Mouse (Mus musculus): ENCODE results near the gene Pdlim7. TPM values are rescaled to one million over a fixed set of nuclear protein-coding genes. Genes with fewer than 3 reads are reported as not detected.

Gene Pdlim7
- polyA plus RNA-seq, 1 experiment from 2014 or later: 156 TPM

- WGBS: 6% methylated on average over 24 of the region's 25 CpGs
- peak overlapping the region; percentile 78 for H3K4me3 ChIP-seq
- peak overlapping the region; percentile 83 for H3K9ac ChIP-seq (replicated peaks)
- H3K36me3 ChIP-seq: peaks cover 20% of the 10 kb centered on the region
- peak overlapping the region; percentile 79 for H3K4me2 ChIP-seq (replicated peaks)
- peak overlapping the region; percentile 72; the same call in 1 of the 2 replicates for H3K27ac ChIP-seq (replicated peaks)
- no peaks in the 10 kb centered on the region for H3K9me3 ChIP-seq
- H3K27me3 ChIP-seq: peaks cover 13% of the 10 kb centered on the region; the same call in 1 of the 2 replicates
- ATAC-seq (ENCODE audit: low FRiP score, low read depth): peak; percentile 51
- H3K4me1 ChIP-seq: peaks cover 26% of the 10 kb centered on the region
Measured at GRCm38 (mm10) chr13:55512379-55513031, 971 bp downstream of the Pdlim7 start.

- 27% methylated on average over 5 of the region's 5 CpGs for WGBS
- peak overlapping the region; percentile 79 for H3K4me2 ChIP-seq (replicated peaks)
- H3K36me3 ChIP-seq: peaks cover 30% of the 10 kb centered on the region
- peak overlapping the region; percentile 78; the same call in 1 of the 2 replicates for H3K4me3 ChIP-seq
- 0 out of 2 replicates have a peak overlapping the region, but pooled peaks have one; percentile 26 for H3K9ac ChIP-seq (replicated peaks)
- H3K27ac ChIP-seq (replicated peaks): peak overlapping the region; percentile 74
- H3K4me1 ChIP-seq: peaks cover 26% of the 10 kb centered on the region
- peaks cover 13% of the 10 kb centered on the region; the same call in 1 of the 2 replicates for H3K27me3 ChIP-seq
- ATAC-seq (ENCODE audit: low FRiP score, low read depth): no peak
- no peaks in the 10 kb centered on the region for H3K9me3 ChIP-seq
Measured at GRCm38 (mm10) chr13:55511492-55511861, 2.0 kb downstream of the Pdlim7 start.

- H3K4me3 ChIP-seq: 0 out of 2 replicates have a peak overlapping the region, but pooled peaks have one; percentile 9
Measured at GRCm38 (mm10) chr13:55510668-55511491, 2.6 kb downstream of the Pdlim7 start.

GRCm38 (mm10) chr13:55510332-55510667 is 3.2 kb downstream of the Pdlim7 start:
- H3K4me2 ChIP-seq (replicated peaks): peak overlapping the region; percentile 79
- peak overlapping the region; percentile 52; the same call in 1 of the 2 replicates for H3K27ac ChIP-seq (replicated peaks)
- no peak for ATAC-seq (ENCODE audit: low FRiP score, low read depth)
- peaks cover 26% of the 10 kb centered on the region for H3K4me1 ChIP-seq
- peaks cover 42% of the 10 kb centered on the region for H3K36me3 ChIP-seq
- 0 out of 2 replicates have a peak overlapping the region, but pooled peaks have one; percentile 24 for H3K9ac ChIP-seq (replicated peaks)
- WGBS: 46% methylated on average over 3 of the region's 3 CpGs
- H3K27me3 ChIP-seq: peaks cover 12% of the 10 kb centered on the region; the same call in 1 of the 2 replicates
- 0 out of 2 replicates have a peak overlapping the region, but pooled peaks have one; percentile 9 for H3K4me3 ChIP-seq
- H3K9me3 ChIP-seq: no peaks in the 10 kb centered on the region

More at GRCm38 (mm10) chr13:55510668-55511491, 2.6 kb downstream of the Pdlim7 start:
- Histone ChIP-seq H3K36me3 (peaks cover 36% of the 10 kb centered on the region), H3K4me2 (replicated peaks) (peak overlapping the region; percentile 79), H3K27ac (replicated peaks) (peak overlapping the region; percentile 74), H3K27me3 (peaks cover 13% of the 10 kb centered on the region; the same call in 1 of the 2 replicates), H3K9me3 (no peaks in the 10 kb centered on the region), H3K9ac (replicated peaks) (peak overlapping the region; percentile 26; the same call in 1 of the 2 replicates), H3K4me1 (peaks cover 26% of the 10 kb centered on the region)
- 9% methylated on average over 6 of the region's 6 CpGs for WGBS
- peak; percentile 21; the same call in 1 of the 2 replicates for ATAC-seq (ENCODE audit: low FRiP score, low read depth)

GRCm38 (mm10) chr13:55508531-55508930 is 4.9 kb downstream of the Pdlim7 start:
- 91% methylated on average over 10 of the region's 10 CpGs for WGBS

GRCm38 (mm10) chr13:55507877-55508276 is 5.6 kb downstream of the Pdlim7 start:
- peaks cover 26% of the 10 kb centered on the region for H3K4me1 ChIP-seq
- no peaks in the 10 kb centered on the region for H3K27me3 ChIP-seq
- ATAC-seq (ENCODE audit: low FRiP score, low read depth): no peak
- no peak overlapping the region for H3K4me2 ChIP-seq (replicated peaks)
- H3K4me3 ChIP-seq: no peak overlapping the region
- H3K9me3 ChIP-seq: no peaks in the 10 kb centered on the region
- 58% methylated on average over 11 of the region's 11 CpGs for WGBS
- H3K36me3 ChIP-seq: peaks cover 65% of the 10 kb centered on the region
- H3K9ac ChIP-seq (replicated peaks): no peak overlapping the region
- H3K27ac ChIP-seq (replicated peaks): no peak overlapping the region

More at GRCm38 (mm10) chr13:55508531-55508930, 4.9 kb downstream of the Pdlim7 start:
- H3K27me3 ChIP-seq: no peaks in the 10 kb centered on the region
- H3K4me3 ChIP-seq: no peak overlapping the region
- no peak overlapping the region for H3K27ac ChIP-seq (replicated peaks)
- H3K9me3 ChIP-seq: no peaks in the 10 kb centered on the region
- ATAC-seq (ENCODE audit: low FRiP score, low read depth): no peak
- peaks cover 59% of the 10 kb centered on the region for H3K36me3 ChIP-seq
- no peak overlapping the region for H3K9ac ChIP-seq (replicated peaks)
- H3K4me2 ChIP-seq (replicated peaks): no peak overlapping the region
- peaks cover 26% of the 10 kb centered on the region for H3K4me1 ChIP-seq

- H3K27ac ChIP-seq (replicated peaks): no peak overlapping the region
- WGBS: 91% methylated on average over 10 of the region's 10 CpGs
- no peak for ATAC-seq (ENCODE audit: low FRiP score, low read depth)
- no peaks in the 10 kb centered on the region for H3K27me3 ChIP-seq
- peaks cover 17% of the 10 kb centered on the region for H3K4me1 ChIP-seq
- H3K4me3 ChIP-seq: no peak overlapping the region
- peaks cover 72% of the 10 kb centered on the region for H3K36me3 ChIP-seq
- no peaks in the 10 kb centered on the region for H3K9me3 ChIP-seq
- H3K4me2 ChIP-seq (replicated peaks): no peak overlapping the region
- no peak overlapping the region for H3K9ac ChIP-seq (replicated peaks)
Measured at GRCm38 (mm10) chr13:55506697-55507096, 6.8 kb downstream of the Pdlim7 start.

GRCm38 (mm10) chr13:55505810-55506209 is 7.7 kb downstream of the Pdlim7 start:
- WGBS: 93% methylated on average over 9 of the region's 9 CpGs
- H3K36me3 ChIP-seq: peaks cover 72% of the 10 kb centered on the region
- H3K27ac ChIP-seq (replicated peaks): no peak overlapping the region
- H3K9ac ChIP-seq (replicated peaks): no peak overlapping the region
- no peaks in the 10 kb centered on the region for H3K27me3 ChIP-seq
- no peaks in the 10 kb centered on the region for H3K9me3 ChIP-seq
- H3K4me2 ChIP-seq (replicated peaks): no peak overlapping the region
- H3K4me1 ChIP-seq: peaks cover 8% of the 10 kb centered on the region
- no peak for ATAC-seq (ENCODE audit: low FRiP score, low read depth)
- H3K4me3 ChIP-seq: no peak overlapping the region

GRCm38 (mm10) chr13:55504390-55504789 is 9.1 kb downstream of the Pdlim7 start:
- WGBS: 87% methylated on average over 5 of the region's 5 CpGs

GRCm38 (mm10) chr13:55502405-55502804 is 11.1 kb downstream of the Pdlim7 start:
- Histone ChIP-seq H3K9me3 (no peaks in the 10 kb centered on the region), H3K9ac (replicated peaks) (no peak overlapping the region), H3K27ac (replicated peaks) (no peak overlapping the region), H3K27me3 (no peaks in the 10 kb centered on the region), H3K4me1 (peaks cover 3% of the 10 kb centered on the region), H3K4me3 (no peak overlapping the region), H3K4me2 (replicated peaks) (no peak overlapping the region), H3K36me3 (peaks cover 68% of the 10 kb centered on the region)
- WGBS: 90% methylated on average over 8 of the region's 8 CpGs
- ATAC-seq (ENCODE audit: low FRiP score, low read depth): no peak

More at GRCm38 (mm10) chr13:55504390-55504789, 9.1 kb downstream of the Pdlim7 start:
- H3K27ac ChIP-seq (replicated peaks): no peak overlapping the region
- no peaks in the 10 kb centered on the region for H3K27me3 ChIP-seq
- H3K4me3 ChIP-seq: no peak overlapping the region
- no peak for ATAC-seq (ENCODE audit: low FRiP score, low read depth)
- no peak overlapping the region for H3K9ac ChIP-seq (replicated peaks)
- no peaks in the 10 kb centered on the region for H3K9me3 ChIP-seq
- H3K4me1 ChIP-seq: no peaks in the 10 kb centered on the region
- no peak overlapping the region for H3K4me2 ChIP-seq (replicated peaks)
- H3K36me3 ChIP-seq: peaks cover 74% of the 10 kb centered on the region

- no peak overlapping the region for H3K4me2 ChIP-seq (replicated peaks)
- ATAC-seq (ENCODE audit: low FRiP score, low read depth): no peak
- 88% methylated on average over 10 of the region's 10 CpGs for WGBS
- H3K27me3 ChIP-seq: no peaks in the 10 kb centered on the region
- H3K9ac ChIP-seq (replicated peaks): no peak overlapping the region
- H3K4me3 ChIP-seq: no peak overlapping the region
- peaks cover 50% of the 10 kb centered on the region for H3K36me3 ChIP-seq
- H3K4me1 ChIP-seq: peaks cover 15% of the 10 kb centered on the region
- no peaks in the 10 kb centered on the region for H3K9me3 ChIP-seq
- H3K27ac ChIP-seq (replicated peaks): no peak overlapping the region
Measured at GRCm38 (mm10) chr13:55500575-55500974, 12.9 kb downstream of the Pdlim7 start.

GRCm38 (mm10) chr13:55498906-55499305 is 14.6 kb downstream of the Pdlim7 start:
- H3K4me3 ChIP-seq: no peak overlapping the region
- H3K4me2 ChIP-seq (replicated peaks): no peak overlapping the region
- peaks cover 5% of the 10 kb centered on the region for H3K27me3 ChIP-seq
- no peak overlapping the region for H3K27ac ChIP-seq (replicated peaks)
- no peaks in the 10 kb centered on the region for H3K9me3 ChIP-seq
- H3K4me1 ChIP-seq: peaks cover 29% of the 10 kb centered on the region
- peaks cover 33% of the 10 kb centered on the region for H3K36me3 ChIP-seq
- no peak overlapping the region for H3K9ac ChIP-seq (replicated peaks)
- 56% methylated on average over 11 of the region's 11 CpGs for WGBS
- no peak for ATAC-seq (ENCODE audit: low FRiP score, low read depth)
